Mouse (Mus musculus): ENCODE results near the gene G6pc2. TPM values are rescaled to one million over a fixed set of nuclear protein-coding genes. Genes with fewer than 3 reads are reported as not detected.

The G6pc2 gene
- polyA plus RNA-seq, 1 experiment from 2014 or later = not detected

DNA sequence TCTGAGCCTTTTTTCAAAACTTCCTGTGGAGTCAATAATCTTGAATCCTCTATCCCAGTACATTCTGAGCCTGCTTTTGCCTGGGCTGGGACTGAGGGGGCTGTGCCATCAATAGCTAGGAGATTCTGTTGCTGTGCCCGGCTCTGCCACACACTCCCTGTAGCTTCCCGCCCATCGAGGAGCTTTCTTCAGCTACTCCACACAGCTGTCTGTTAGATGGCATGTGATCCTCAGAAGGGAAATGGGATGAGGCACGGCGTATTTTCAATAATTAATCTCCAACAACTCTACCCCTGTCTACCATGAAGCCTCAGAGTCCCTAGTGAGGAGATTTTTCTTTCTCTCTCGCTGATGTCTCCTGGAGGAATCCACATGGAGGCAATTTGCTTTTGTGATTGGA is 17.8 kb downstream of the G6pc2 start:
- no peak overlapping the region for H3K27ac ChIP-seq (ENCODE audit: low read depth)
- DNase-seq (no peak), ATAC-seq (no peak)
- TF ChIP-seq CTCF (IDR thresholded peaks at IDR 0.05; ENCODE audit: low read depth) (no peak), EP300 (IDR thresholded peaks at IDR 0.05; ENCODE audit: low read depth) (no peak)
- 74% methylated on average over 6 of the region's 6 CpGs for WGBS (ENCODE audit: insufficient replicate concordance)
- H3K27me3 ChIP-seq (ENCODE audit: insufficient read depth, low read length) = no peaks in the 10 kb centered on the region
- no peak overlapping the region for H3K4me3 ChIP-seq (ENCODE audit: low read depth, low read length)
- H3K9ac ChIP-seq (replicated peaks) = no peak overlapping the region
- H3K4me2 ChIP-seq (ENCODE audit: low read depth, low read length) = no peak overlapping the region
- H3K9me3 ChIP-seq (ENCODE audit: low read length) = no peaks in the 10 kb centered on the region
- H3K36me3 ChIP-seq (replicated peaks; ENCODE audit: insufficient read depth, low read length) = no peaks in the 10 kb centered on the region
- H3K4me1 ChIP-seq (ENCODE audit: insufficient read depth) = no peaks in the 10 kb centered on the region

GRCm38 (mm10) chr2:69230137-69230536 is 19.3 kb downstream of the G6pc2 start:
- TF ChIP-seq EP300 (IDR thresholded peaks at IDR 0.05; ENCODE audit: low read depth) = no peak
- TF ChIP-seq CTCF (IDR thresholded peaks at IDR 0.05; ENCODE audit: low read depth) = no peak
- ATAC-seq (no peak), DNase-seq (no peak)
- Histone ChIP-seq H3K36me3 (replicated peaks; ENCODE audit: insufficient read depth, low read length) (no peaks in the 10 kb centered on the region), H3K27ac (ENCODE audit: low read depth) (no peak overlapping the region), H3K4me2 (ENCODE audit: low read depth, low read length) (no peak overlapping the region), H3K9me3 (ENCODE audit: low read length) (no peaks in the 10 kb centered on the region), H3K4me3 (ENCODE audit: low read depth, low read length) (no peak overlapping the region), H3K4me1 (ENCODE audit: insufficient read depth) (no peaks in the 10 kb centered on the region), H3K9ac (replicated peaks) (no peak overlapping the region), H3K27me3 (ENCODE audit: insufficient read depth, low read length) (no peaks in the 10 kb centered on the region)
- 76% methylated on average over 2 of the region's 2 CpGs for WGBS (ENCODE audit: insufficient replicate concordance)

- Histone ChIP-seq H3K36me3 (replicated peaks; ENCODE audit: insufficient read depth, low read length) (no peaks in the 10 kb centered on the region), H3K9ac (replicated peaks) (no peak overlapping the region), H3K4me3 (ENCODE audit: low read depth, low read length) (no peak overlapping the region), H3K27me3 (ENCODE audit: insufficient read depth, low read length) (no peaks in the 10 kb centered on the region), H3K9me3 (ENCODE audit: low read length) (no peaks in the 10 kb centered on the region), H3K4me1 (ENCODE audit: insufficient read depth) (no peaks in the 10 kb centered on the region), H3K27ac (ENCODE audit: low read depth) (no peak overlapping the region), H3K4me2 (ENCODE audit: low read depth, low read length) (no peak overlapping the region)
- ATAC-seq (no peak), DNase-seq (no peak)
- TF ChIP-seq EP300 (IDR thresholded peaks at IDR 0.05; ENCODE audit: low read depth) = no peak
- no peak for TF ChIP-seq CTCF (IDR thresholded peaks at IDR 0.05; ENCODE audit: low read depth)
These were observed 21.2 kb downstream of the G6pc2 start for GRCm38 (mm10) chr2:69232101-69232500.

GRCm38 (mm10) chr2:69234976-69235678 is 24.3 kb downstream of the G6pc2 start:
- H3K4me3 ChIP-seq (ENCODE audit: low read depth, low read length) = no peak overlapping the region
- no peaks in the 10 kb centered on the region for H3K27me3 ChIP-seq (ENCODE audit: insufficient read depth, low read length)
- no peak overlapping the region for H3K27ac ChIP-seq (ENCODE audit: low read depth)
- H3K36me3 ChIP-seq (replicated peaks; ENCODE audit: insufficient read depth, low read length) = peaks cover 6% of the 10 kb centered on the region; the same call in 1 of the 2 replicates
- no peak overlapping the region for H3K9ac ChIP-seq (replicated peaks)
- no peak for TF ChIP-seq EP300 (IDR thresholded peaks at IDR 0.05; ENCODE audit: low read depth)
- TF ChIP-seq CTCF (IDR thresholded peaks at IDR 0.05; ENCODE audit: low read depth) = no peak
- ATAC-seq = no peak
- WGBS (ENCODE audit: insufficient replicate concordance) = 80% methylated on average over 5 of the region's 5 CpGs
- no peak for DNase-seq
- no peak overlapping the region for H3K4me2 ChIP-seq (ENCODE audit: low read depth, low read length)
- H3K4me1 ChIP-seq (ENCODE audit: insufficient read depth) = no peaks in the 10 kb centered on the region
- H3K9me3 ChIP-seq (ENCODE audit: low read length) = no peaks in the 10 kb centered on the region

DNA sequence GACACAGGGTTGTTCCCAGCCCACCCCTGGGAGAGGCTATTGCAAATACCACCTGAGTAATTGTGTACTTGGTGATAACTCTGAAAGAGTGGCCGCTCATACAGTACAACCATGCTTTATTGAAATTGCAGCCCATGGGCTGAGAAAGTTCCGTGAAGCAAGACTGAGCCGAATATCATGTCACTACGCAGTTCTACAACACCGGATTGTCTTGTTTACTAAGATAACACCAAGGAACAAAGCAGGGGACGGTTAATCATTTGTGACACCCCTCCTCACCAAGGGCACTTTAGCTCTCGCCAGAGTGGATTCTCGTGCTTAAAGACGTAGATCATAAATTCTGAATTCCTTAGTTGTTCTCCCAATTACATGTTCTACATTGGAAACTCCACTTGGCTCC is 28.4 kb downstream of the G6pc2 start:
- no peaks in the 10 kb centered on the region for H3K4me1 ChIP-seq (ENCODE audit: insufficient read depth)
- TF ChIP-seq EP300 (IDR thresholded peaks at IDR 0.05; ENCODE audit: low read depth) (no peak), CTCF (IDR thresholded peaks at IDR 0.05; ENCODE audit: low read depth) (no peak)
- no peak for ATAC-seq
- H3K27me3 ChIP-seq (ENCODE audit: insufficient read depth, low read length) = no peaks in the 10 kb centered on the region
- DNase-seq = no peak
- H3K4me2 ChIP-seq (ENCODE audit: low read depth, low read length) = no peak overlapping the region
- H3K27ac ChIP-seq (ENCODE audit: low read depth) = no peak overlapping the region
- H3K36me3 ChIP-seq (replicated peaks; ENCODE audit: insufficient read depth, low read length) = peaks cover 6% of the 10 kb centered on the region; the same call in 1 of the 2 replicates
- H3K9ac ChIP-seq (replicated peaks) = no peak overlapping the region
- H3K9me3 ChIP-seq (ENCODE audit: low read length) = no peaks in the 10 kb centered on the region
- H3K4me3 ChIP-seq (ENCODE audit: low read depth, low read length) = no peak overlapping the region
- WGBS (ENCODE audit: insufficient replicate concordance) = 67% methylated on average over 9 of the region's 9 CpGs

GRCm38 (mm10) chr2:69244924-69245323 is 34.1 kb downstream of the G6pc2 start:
- Histone ChIP-seq H3K4me1 (ENCODE audit: insufficient read depth) (no peaks in the 10 kb centered on the region), H3K4me2 (ENCODE audit: low read depth, low read length) (no peak overlapping the region), H3K9ac (replicated peaks) (no peak overlapping the region), H3K4me3 (ENCODE audit: low read depth, low read length) (no peak overlapping the region), H3K27me3 (ENCODE audit: insufficient read depth, low read length) (no peaks in the 10 kb centered on the region), H3K36me3 (replicated peaks; ENCODE audit: insufficient read depth, low read length) (0 out of 2 replicates have a peak, but pooled peaks cover 9% of the 10 kb centered on the region), H3K27ac (ENCODE audit: low read depth) (no peak overlapping the region), H3K9me3 (ENCODE audit: low read length) (no peaks in the 10 kb centered on the region)
- DNase-seq (no peak), ATAC-seq (no peak)
- TF ChIP-seq EP300 (IDR thresholded peaks at IDR 0.05; ENCODE audit: low read depth) (no peak), CTCF (IDR thresholded peaks at IDR 0.05; ENCODE audit: low read depth) (no peak)
- WGBS (ENCODE audit: insufficient replicate concordance) = 52% methylated on average over 2 of the region's 2 CpGs
